Mouse (Mus musculus) kidney, embryonic 14.5 days (tissue): ENCODE data around the gene Sptan1. TPM values are rescaled to one million over a fixed set of nuclear protein-coding genes. Genes with fewer than 3 reads are reported as not detected.
A peak's percentile ranks its signal among the peaks of the same experiment; 100 is the strongest.
"Not testable (repeated sequence)": the region's sequence is repeated elsewhere in the genome, so short reads cannot be mapped to it uniquely, and the experiment has no call there.

Experiments
- ATAC-seq: fragments of 200-750 bp; cut with Nextera tagmentation; 2 replicates; pipeline ENCODE4 v1.8.0; 2017; ENCODE audit warnings: moderate number of reproducible peaks, mild to moderate bottlenecking, moderate TSS enrichment, moderate library complexity; ENCODE audit not compliant: low FRiP score, low TSS enrichment
- H3K27ac ChIP-seq: fragments of 300-500 bp; sonication (generic); 2 replicates; pipeline ENCODE4 v1.5.1; 2014; ENCODE audit warnings: low read depth, mild to moderate bottlenecking, low read length, moderate library complexity, mixed read lengths
- H3K27me3 ChIP-seq: fragments of 300-500 bp; sonication (generic); 2 replicates; pipeline ENCODE4 v1.6.1; 2014; ENCODE audit warnings: mild to moderate bottlenecking, low read length; ENCODE audit not compliant: control insufficient read depth, insufficient read depth
- H3K36me3 ChIP-seq: fragments of 300-500 bp; sonication (generic); 2 replicates; pipeline ENCODE4 v1.6.1; 2014; ENCODE audit warnings: low read length, mixed read lengths; ENCODE audit not compliant: control insufficient read depth, insufficient read depth
- H3K4me1 ChIP-seq: fragments of 300-500 bp; sonication (generic); 2 replicates; pipeline ENCODE4 v1.6.1; 2014; ENCODE audit warnings: low read length, mixed read lengths; ENCODE audit not compliant: control insufficient read depth, insufficient read depth
- H3K4me2 ChIP-seq: fragments of 300-500 bp; sonication (generic); replicated peaks from 2 replicates; pipeline ENCODE4 v1.6.1; 2014; ENCODE audit warnings: low read depth, mild to moderate bottlenecking, low read length
- H3K4me3 ChIP-seq: fragments of 300-500 bp; sonication (generic); 2 replicates; pipeline ENCODE4 v1.5.1; 2014; ENCODE audit warnings: mild to moderate bottlenecking, low read length
- H3K9ac ChIP-seq: fragments of 300-500 bp; sonication (generic); 2 replicates; pipeline ENCODE4 v1.6.1; 2014; ENCODE audit warnings: low read depth, mild to moderate bottlenecking, low read length, moderate library complexity
- H3K9me3 ChIP-seq: fragments of 300-500 bp; sonication (generic); 2 replicates; pipeline ENCODE4 v1.6.1; 2016; ENCODE audit warnings: low read length; ENCODE audit not compliant: control insufficient read depth
- WGBS: fragments of 180-500 bp; shearing (Covaris S2); extraction: QIAGEN DNeasy Blood & Tissue Kit; methylation state at CpG from one replicate; pipeline ENCODE4 v1.1.7; 2014; 5-methylcytosine and 5-hydroxymethylcytosine counted together
- polyA plus RNA-seq: library from polyadenylated mRNA; unstranded; fragments of >200 nt; fragmentation: Nextera tagmentation; extraction: Ambion mirVana; gene quantifications from 2 replicates; pipeline ENCODE4 v1.2.1, GENCODE M21; 2014

The Sptan1 gene
- polyA plus RNA-seq, 1 experiment from 2014 or later: 136 TPM

DNA sequence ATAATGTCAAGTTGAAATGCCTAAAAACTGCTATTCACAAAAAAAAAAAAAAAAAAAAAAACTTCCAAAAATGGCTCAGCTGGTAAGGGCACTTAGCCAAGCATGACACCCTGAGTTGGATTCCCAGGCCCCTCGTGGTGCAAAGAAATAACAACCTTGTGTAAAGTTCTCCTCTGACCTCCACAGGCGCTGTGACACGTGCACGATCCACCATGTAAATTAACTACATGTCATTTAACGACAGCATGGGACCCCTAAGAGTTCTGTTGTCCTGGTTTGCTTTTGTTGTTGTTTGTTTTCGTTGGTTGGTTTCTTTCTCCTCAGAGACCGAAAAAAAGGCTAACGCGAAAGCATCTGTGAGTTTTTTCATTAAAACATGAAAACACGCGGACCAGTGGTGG, 82.7 kb downstream of the Sptan1 start:
- Histone ChIP-seq H3K9me3 (no peaks in the 10 kb centered on the region), H3K4me3 (peak overlapping the region; percentile 63), H3K27ac (peak overlapping the region; percentile 93; the same call in 1 of the 2 replicates), H3K27me3 (no peaks in the 10 kb centered on the region), H3K9ac (peak overlapping the region; percentile 73; the same call in 1 of the 2 replicates), H3K36me3 (peaks cover 4% of the 10 kb centered on the region; the same call in 1 of the 2 replicates), H3K4me2 (peak overlapping the region; percentile 62), H3K4me1 (no peaks in the 10 kb centered on the region)
- ATAC-seq: 0 out of 2 replicates have a peak, but pooled peaks have one; percentile 1
- WGBS: 51% methylated on average over 11 of the region's 11 CpGs

DNA sequence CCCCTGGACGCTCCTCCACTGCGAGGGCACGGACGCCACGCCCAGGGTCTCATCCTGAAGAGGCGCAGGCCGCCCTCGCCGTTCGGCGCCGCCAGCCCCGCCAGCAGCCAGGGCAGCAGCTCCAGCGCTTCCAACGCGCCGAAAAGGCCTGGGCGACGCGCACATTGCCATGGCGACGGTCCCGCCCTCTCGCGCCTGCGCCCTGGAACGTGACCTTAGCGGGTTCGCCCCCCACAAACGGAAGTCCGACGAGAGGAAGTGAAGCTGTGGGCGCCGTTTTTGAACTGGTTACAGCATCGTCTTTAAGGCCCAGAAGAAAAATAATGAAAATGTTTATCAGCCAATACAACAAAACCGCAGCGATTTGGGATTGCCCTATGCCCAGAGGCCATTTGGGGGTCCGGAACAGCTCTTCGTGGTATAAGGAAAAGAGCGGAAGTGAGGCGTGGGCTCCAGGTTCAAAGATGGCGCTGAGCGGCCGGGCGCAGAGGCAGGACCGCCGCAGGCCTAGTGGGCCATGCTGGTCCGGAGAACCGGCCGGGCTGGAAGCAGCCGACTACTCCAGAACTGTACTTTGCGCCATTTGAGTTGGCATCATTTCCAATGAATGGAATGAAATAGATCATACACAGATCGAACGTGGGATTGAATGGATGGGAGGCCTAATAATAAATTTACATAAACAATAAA, 83.5 kb downstream of the Sptan1 start, which contains the start of gene Wdr34:
TSS of gene Wdr34 (minus strand) at position 183 of the 690 bp plus-strand sequence.
- Histone ChIP-seq H3K27me3 (no peaks in the 10 kb centered on the region), H3K4me2 (peak within 1 kb of the TSS; percentile 62), H3K36me3 (peaks cover 4% of the 10 kb centered on the region; the same call in 1 of the 2 replicates), H3K9ac (peak within 1 kb of the TSS; percentile 73), H3K4me3 (peak within 1 kb of the TSS; percentile 63), H3K4me1 (no peaks in the 10 kb centered on the region), H3K9me3 (no peaks in the 10 kb centered on the region), H3K27ac (peak within 1 kb of the TSS; percentile 93)
- 1% methylated on average over 53 of the region's 54 CpGs for WGBS
- peak; percentile 94 for ATAC-seq

DNA sequence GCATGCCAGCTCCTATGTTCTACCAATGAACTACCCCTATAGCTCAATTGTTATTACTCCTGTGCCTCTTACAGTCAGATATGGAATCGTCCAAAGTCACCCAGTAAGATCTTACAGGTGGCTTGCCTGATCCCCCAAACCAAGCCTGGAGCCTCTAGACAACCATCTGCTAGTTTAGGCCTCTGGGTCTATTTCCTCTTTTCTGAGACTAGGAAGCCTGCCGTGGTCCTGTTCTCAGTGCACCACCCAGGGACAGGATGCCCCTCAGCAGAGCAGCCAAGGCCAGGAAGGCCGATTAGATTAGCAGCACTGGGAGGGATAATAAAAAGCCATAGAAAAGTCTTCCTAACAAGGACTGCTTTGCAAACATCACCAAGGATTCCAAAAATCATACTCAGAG, 84.5 kb downstream of the Sptan1 start:
- Histone ChIP-seq H3K27ac (no peak overlapping the region), H3K4me1 (no peaks in the 10 kb centered on the region), H3K4me2 (no peak overlapping the region), H3K27me3 (no peaks in the 10 kb centered on the region), H3K9ac (no peak overlapping the region), H3K36me3 (peaks cover 4% of the 10 kb centered on the region; the same call in 1 of the 2 replicates), H3K4me3 (no peak overlapping the region), H3K9me3 (no peaks in the 10 kb centered on the region)
- WGBS: 84% methylated on average over 3 of the region's 3 CpGs
- no peak for ATAC-seq

DNA sequence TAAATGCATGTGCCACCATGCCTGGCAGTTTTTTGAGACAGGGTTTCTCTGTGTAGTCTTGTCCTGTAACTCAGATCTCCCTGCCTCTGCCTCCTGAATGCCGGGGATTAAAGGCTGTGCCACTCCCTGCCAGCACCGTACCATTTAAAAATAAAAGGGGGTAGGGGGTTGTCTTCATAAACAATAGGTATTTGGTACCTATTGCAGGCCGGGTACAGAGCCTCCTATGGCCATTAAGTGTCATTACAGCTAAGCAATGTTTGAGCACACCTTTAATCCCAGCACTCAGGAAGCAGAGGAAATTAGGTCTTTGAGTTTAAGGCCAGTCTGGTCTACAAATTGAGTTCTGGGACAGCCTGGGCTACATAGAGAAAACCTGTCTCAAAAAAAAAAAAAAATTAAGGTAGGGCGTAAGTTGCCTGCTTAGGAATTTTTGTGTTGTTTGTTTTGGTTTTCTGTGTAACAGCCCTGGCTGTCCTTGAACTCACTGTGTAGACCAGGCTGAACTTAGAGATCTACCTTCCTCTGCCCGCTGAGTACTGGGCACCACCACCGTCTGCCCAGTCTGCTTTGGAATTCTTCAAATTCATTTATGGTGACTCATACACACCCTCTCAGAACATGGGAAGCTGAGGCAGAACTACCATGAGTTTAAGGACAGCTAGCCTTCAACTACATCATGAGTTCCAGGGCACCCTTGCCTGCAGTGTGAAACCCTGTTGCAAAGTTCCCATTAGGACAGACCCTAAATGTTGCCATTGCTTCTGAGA, 86.8 kb downstream of the Sptan1 start:
- WGBS: 45% methylated on average over 6 of the region's 6 CpGs
- no peaks in the 10 kb centered on the region for H3K9me3 ChIP-seq
- 0 out of 2 replicates have a peak, but pooled peaks cover 4% of the 10 kb centered on the region for H3K4me1 ChIP-seq
- no peak overlapping the region for H3K9ac ChIP-seq
- no peaks in the 10 kb centered on the region for H3K36me3 ChIP-seq
- no peak overlapping the region for H3K4me3 ChIP-seq
- no peak for ATAC-seq
- H3K27ac ChIP-seq: no peak overlapping the region
- no peaks in the 10 kb centered on the region for H3K27me3 ChIP-seq
- no peak overlapping the region for H3K4me2 ChIP-seq

DNA sequence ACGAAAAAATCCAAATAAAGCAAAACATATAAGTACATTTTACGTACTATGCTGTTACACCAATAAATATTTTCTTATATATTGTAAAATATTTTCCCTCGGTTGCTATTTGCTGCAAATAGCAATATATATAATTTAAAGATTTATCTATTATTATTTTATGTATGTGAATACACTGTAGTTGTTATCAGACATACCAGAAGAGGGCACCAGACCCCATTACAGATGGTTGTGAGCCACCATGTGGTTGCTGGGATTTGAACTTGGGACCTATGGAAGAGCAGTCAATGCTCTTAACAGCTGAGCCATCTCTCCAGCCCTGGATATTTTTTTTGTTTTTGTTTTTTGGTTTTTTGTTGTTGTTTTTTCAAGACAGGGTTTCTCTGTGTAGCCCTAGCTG, 90.0 kb downstream of the Sptan1 start:
- H3K4me2 ChIP-seq, H3K9me3 ChIP-seq, H3K9ac ChIP-seq, H3K4me3 ChIP-seq, H3K27ac ChIP-seq, H3K4me1 ChIP-seq, H3K27me3 ChIP-seq, H3K36me3 ChIP-seq, ATAC-seq: not testable (repeated sequence)
- 96% methylated on average over 3 of the region's 3 CpGs for WGBS

DNA sequence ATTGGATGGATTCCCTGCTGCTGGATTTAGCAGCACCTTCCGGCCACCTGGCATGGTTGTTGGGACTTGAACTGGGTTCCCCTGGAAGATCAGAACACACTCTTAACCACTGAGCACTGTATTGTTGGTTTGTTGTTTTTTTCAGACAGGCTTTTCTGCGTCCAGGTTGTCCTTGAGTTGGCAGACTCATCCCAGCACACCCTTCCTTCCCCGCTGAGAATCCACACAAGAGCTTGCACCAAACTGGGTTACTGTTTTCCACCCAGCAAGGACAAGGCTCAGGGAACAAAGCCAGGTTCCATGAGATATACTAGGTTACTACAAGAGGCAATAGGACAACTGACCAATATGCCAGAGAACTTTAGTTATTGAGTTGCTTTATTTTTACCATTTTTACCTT, 91.4 kb downstream of the Sptan1 start:
- no peak for ATAC-seq

DNA sequence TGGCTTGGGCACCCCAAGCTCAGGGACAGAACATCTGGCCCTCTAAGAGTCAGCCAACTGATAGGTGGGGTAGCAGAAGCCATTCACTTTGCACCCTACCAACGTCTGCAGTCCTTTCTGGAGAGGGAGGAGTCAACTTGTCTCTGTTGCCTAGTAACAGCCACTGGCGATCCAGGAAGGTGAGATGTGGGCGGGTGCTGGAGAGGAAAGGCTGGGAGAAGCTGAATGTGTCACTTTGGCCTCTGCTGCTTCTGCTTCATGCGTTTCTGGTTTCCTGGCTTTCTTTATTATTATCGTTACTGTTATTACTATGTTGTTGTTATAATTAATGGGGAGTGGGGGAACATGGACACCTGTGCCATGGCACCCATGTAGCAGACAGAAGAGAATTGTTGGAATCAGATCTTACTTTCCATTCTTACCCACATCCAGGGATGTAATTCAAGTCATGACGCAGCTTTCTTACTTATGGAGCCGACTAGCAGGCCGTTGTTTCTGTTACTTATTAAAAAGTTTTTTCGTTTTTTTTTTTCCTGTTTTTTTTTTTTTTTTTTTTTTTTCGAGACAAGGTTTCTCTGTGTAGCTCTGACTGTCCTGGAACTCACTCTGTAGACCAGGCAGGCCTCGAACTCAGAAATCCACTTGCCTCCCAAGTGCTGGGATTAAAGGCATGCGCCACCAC, 92.0 kb downstream of the Sptan1 start, which contains the start of gene Set:
TSS of gene Set (plus strand) at position 156 of the 682 bp plus-strand sequence.
- Histone ChIP-seq H3K9me3 (no peaks in the 10 kb centered on the region), H3K4me1 (peaks cover 4% of the 10 kb centered on the region; the same call in 1 of the 2 replicates), H3K9ac (no peak within 1 kb of the TSS), H3K4me2 (no peak within 1 kb of the TSS), H3K27me3 (no peaks in the 10 kb centered on the region), H3K27ac (no peak within 1 kb of the TSS), H3K36me3 (no peaks in the 10 kb centered on the region), H3K4me3 (no peak within 1 kb of the TSS)
- no peak for ATAC-seq
- WGBS: 43% methylated on average over 12 of the region's 12 CpGs

More for the DNA sequence above, 91.4 kb downstream of the Sptan1 start:
- Histone ChIP-seq H3K4me3 (no peak overlapping the region), H3K27me3 (no peaks in the 10 kb centered on the region), H3K9me3 (no peaks in the 10 kb centered on the region), H3K4me1 (peaks cover 4% of the 10 kb centered on the region; the same call in 1 of the 2 replicates), H3K36me3 (no peaks in the 10 kb centered on the region), H3K4me2 (no peak overlapping the region), H3K9ac (no peak overlapping the region), H3K27ac (no peak overlapping the region)
- WGBS: 88% methylated on average over 3 of the region's 3 CpGs

DNA sequence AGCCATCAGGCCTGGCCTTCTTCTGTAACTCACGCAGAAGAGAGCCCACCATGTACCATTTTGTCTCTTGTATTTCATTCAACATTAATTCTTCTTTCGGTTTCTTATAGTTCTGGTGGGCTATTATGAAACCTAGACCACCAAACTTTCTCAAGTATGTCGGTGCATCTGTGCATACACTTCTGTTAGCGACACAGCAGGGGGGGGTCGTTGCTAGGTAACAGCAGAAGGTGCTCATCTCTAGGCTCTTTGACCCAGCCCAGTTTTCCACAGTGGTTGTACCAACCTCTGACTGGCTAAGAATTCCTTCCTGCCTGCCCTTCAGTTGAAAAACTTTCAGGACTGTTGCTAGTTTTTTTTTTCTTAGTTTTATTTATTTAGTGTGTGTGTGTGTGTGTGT, 93.1 kb downstream of the Sptan1 start:
- no peak overlapping the region for H3K27ac ChIP-seq
- no peaks in the 10 kb centered on the region for H3K36me3 ChIP-seq
- no peak overlapping the region for H3K9ac ChIP-seq
- H3K4me3 ChIP-seq: no peak overlapping the region
- no peaks in the 10 kb centered on the region for H3K9me3 ChIP-seq
- WGBS: 72% methylated on average over 5 of the region's 5 CpGs
- no peaks in the 10 kb centered on the region for H3K27me3 ChIP-seq
- no peak for ATAC-seq
- peaks cover 9% of the 10 kb centered on the region for H3K4me1 ChIP-seq
- no peak overlapping the region for H3K4me2 ChIP-seq
